Mouse (Mus musculus) myocyte (in vitro differentiated cells): ENCODE data around the gene Vtn. TPM values are rescaled to one million over a fixed set of nuclear protein-coding genes. Genes with fewer than 3 reads are reported as not detected.

Source experiments
- H3K27me3 ChIP-seq: one replicate; pipeline ENCODE4 v1.6.1; 2011; ENCODE audit not compliant: control insufficient read depth, insufficient read depth, insufficient read length
- H3K36me3 ChIP-seq: one replicate; pipeline ENCODE4 v1.6.1; 2011; ENCODE audit not compliant: control insufficient read depth, insufficient read depth
- H3K4me2 ChIP-seq: one replicate; pipeline ENCODE4 v1.6.1; 2011; ENCODE audit warnings: low read depth, control low read depth
- H3K4me3 ChIP-seq: one replicate; pipeline ENCODE4 v1.5.1; 2011; ENCODE audit warnings: mild to moderate bottlenecking, control low read depth, moderate library complexity
- H3K79me2 ChIP-seq: one replicate; pipeline ENCODE4 v1.6.1; 2011; ENCODE audit not compliant: control insufficient read depth, insufficient read depth
- H3ac ChIP-seq: one replicate; pipeline ENCODE4 v1.6.1; 2011; ENCODE audit not compliant: control insufficient read depth, insufficient read length
- CEBPB ChIP-seq: IDR thresholded peaks from 2 replicates; pipeline ENCODE4 v1.6.1; 2011; ENCODE audit warnings: mild to moderate bottlenecking, moderate library complexity; ENCODE audit not compliant: poor library complexity, insufficient read depth, severe bottlenecking
- E2F4 ChIP-seq: IDR thresholded peaks from one replicate; pipeline ENCODE4 v1.6.1; 2011; ENCODE audit warnings: mild to moderate bottlenecking, control low read depth, moderate library complexity; ENCODE audit not compliant: insufficient read depth
- MAX ChIP-seq: IDR thresholded peaks from one replicate; pipeline ENCODE4 v1.6.1; 2011; ENCODE audit warnings: low read depth, mild to moderate bottlenecking, control low read depth
- MYOD1 ChIP-seq, 3 experiments: IDR thresholded peaks; one replicate each; pipeline ENCODE4 v1.6.1; 2011; ENCODE audit warnings: control low read depth in 2 of 3, low read depth in 2 of 3, mild to moderate bottlenecking in 2 of 3, moderate library complexity in 1 of 3; ENCODE audit not compliant: insufficient read length in 2 of 3, control insufficient read depth in 1 of 3
- MYOG ChIP-seq, 3 experiments: IDR thresholded peaks; one replicate each; pipeline ENCODE4 v1.6.1; 2011; ENCODE audit warnings: control low read depth in 2 of 3, low read depth in 2 of 3, mild to moderate bottlenecking in 2 of 3; ENCODE audit not compliant: insufficient read length in 2 of 3, control insufficient read depth in 1 of 3, insufficient read depth in 1 of 3
- POLR2A ChIP-seq: IDR thresholded peaks from one replicate; pipeline ENCODE4 v1.6.1; 2011; ENCODE audit warnings: low read depth, mild to moderate bottlenecking, control low read depth, moderate library complexity; ENCODE audit not compliant: insufficient read length
- POLR2AphosphoS2 ChIP-seq: IDR thresholded peaks from one replicate; pipeline ENCODE4 v1.6.1; 2011; ENCODE audit warnings: low read depth, control low read depth; ENCODE audit not compliant: insufficient read length
- REST ChIP-seq: IDR thresholded peaks from one replicate; pipeline ENCODE4 v1.6.1; 2011; ENCODE audit warnings: mild to moderate bottlenecking, control low read depth, moderate library complexity; ENCODE audit not compliant: insufficient read depth, insufficient read length
- SRF ChIP-seq: IDR thresholded peaks from one replicate; pipeline ENCODE4 v1.6.1; 2011; ENCODE audit warnings: low read depth; ENCODE audit not compliant: control insufficient read depth, insufficient read length
- TCF12 ChIP-seq: IDR thresholded peaks from one replicate; pipeline ENCODE4 v1.6.1; 2011; ENCODE audit warnings: mild to moderate bottlenecking, control low read depth; ENCODE audit not compliant: poor library complexity, insufficient read depth, severe bottlenecking
- TCF3 ChIP-seq: IDR thresholded peaks from one replicate; pipeline ENCODE4 v1.6.1; 2011; ENCODE audit warnings: low read depth, control low read depth; ENCODE audit not compliant: insufficient read length
- USF1 ChIP-seq: IDR thresholded peaks from one replicate; pipeline ENCODE4 v1.6.1; 2011; ENCODE audit warnings: low read depth, mild to moderate bottlenecking, control low read depth, moderate library complexity
- polyA plus RNA-seq: library from polyadenylated mRNA; unstranded; fragments of >200 nt; fragmentation: generic; extraction: Trizol; gene quantifications from one replicate; pipeline ENCODE4 v1.2.1, GENCODE M21; 2012; ENCODE audit warnings: missing spikeins

Gene Vtn
- polyA plus RNA-seq, 1 experiment, result not detected

DNA sequence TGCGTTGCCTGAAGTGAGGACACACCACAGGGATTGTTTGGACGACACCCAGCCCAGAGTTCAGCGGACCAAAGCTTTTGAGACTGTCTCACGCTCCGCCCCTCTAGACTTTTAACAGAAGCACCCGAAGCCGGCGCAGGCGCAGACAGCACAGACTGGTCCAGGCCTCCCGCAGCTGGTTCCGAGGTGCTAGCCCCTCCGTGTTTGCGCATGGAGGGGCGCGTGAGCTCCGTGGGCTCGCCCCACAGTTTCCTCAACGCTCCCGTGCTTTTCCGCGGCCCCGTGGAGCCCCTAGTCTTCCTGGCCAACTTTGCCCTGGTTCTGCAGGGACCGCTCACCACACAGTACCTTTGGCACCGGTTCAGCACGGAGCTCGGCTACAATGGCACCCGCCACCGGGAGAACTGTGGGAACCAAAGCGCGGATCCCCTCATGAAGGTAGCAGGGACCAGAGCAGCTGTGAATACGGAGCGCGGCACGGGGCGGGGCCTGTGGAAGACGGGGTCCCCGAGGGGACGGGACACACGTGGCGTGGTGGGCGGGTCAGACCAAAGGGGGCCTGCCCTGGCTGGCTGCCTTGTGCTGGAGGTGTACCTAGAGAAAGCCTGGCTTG is 33.2 kb upstream of the Vtn start, which contains the start of gene Slc46a1:
Gene Slc46a1, plus strand, starts transcription at position 130 of the 613 bp plus-strand sequence.
- Histone ChIP-seq H3K27me3 (no peaks in the 10 kb centered on the region), H3K79me2 (no peaks in the 10 kb centered on the region), H3K4me3 (peak within 1 kb of the TSS; percentile 54), H3K4me2 (peak within 1 kb of the TSS; percentile 90), H3K36me3 (no peaks in the 10 kb centered on the region), H3ac (peak within 1 kb of the TSS; percentile 75)
- no peak for TF ChIP-seq MAX
- TF ChIP-seq MYOG (IDR thresholded peaks at IDR 0.05; ENCODE audit: control insufficient read depth in 1 of 3, insufficient read depth in 1 of 3, insufficient read length in 2 of 3, low read depth in 2 of 3), result peak in 1 of 3 experiments; percentile 5
- peak in 2 of 3 experiments; percentile 28 to 53 for TF ChIP-seq MYOD1 (IDR thresholded peaks at IDR 0.05; ENCODE audit: control insufficient read depth in 1 of 3, insufficient read length in 2 of 3, low read depth in 2 of 3)
- TF ChIP-seq SRF, result peak; percentile 33
- peak; percentile 66 for TF ChIP-seq POLR2A
- peak; percentile 12 for TF ChIP-seq POLR2AphosphoS2

DNA sequence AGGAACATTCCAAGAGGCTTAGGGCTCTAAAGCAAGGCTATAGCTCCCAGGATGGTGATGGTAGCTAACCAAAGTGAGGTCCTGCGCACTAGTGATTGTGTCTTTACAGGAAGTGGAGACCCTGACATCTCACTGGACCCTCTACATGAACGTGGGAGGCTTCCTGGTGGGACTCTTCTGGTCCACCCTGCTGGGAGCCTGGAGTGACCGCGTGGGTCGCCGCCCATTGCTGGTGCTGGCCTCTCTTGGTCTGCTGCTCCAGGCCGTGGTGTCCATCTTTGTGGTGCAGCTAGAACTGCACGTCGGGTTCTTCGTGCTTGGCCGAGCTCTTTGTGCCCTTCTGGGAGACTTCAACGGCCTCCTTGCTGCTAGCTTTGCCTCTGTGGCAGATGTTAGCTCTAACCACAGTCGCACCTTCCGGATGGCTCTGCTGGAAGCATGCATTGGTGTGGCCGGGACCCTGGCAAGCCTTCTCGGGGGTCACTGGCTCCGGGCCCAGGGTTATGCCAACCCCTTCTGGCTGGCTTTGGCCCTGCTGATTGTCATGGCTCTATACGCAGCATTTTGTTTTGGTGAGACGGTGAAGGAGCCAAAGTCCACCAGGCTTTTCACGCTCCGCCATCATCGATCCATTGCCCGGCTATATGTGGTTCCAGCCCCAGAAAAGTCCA is 32.5 kb upstream of the Vtn start:
- H3K4me2 ChIP-seq, result peak overlapping the region; percentile 90
- H3ac ChIP-seq, result peak overlapping the region; percentile 75
- H3K27me3 ChIP-seq, result no peaks in the 10 kb centered on the region
- H3K79me2 ChIP-seq, result no peaks in the 10 kb centered on the region
- TF ChIP-seq SRF, result no peak
- TF ChIP-seq POLR2A, result no peak
- TF ChIP-seq TCF3, result no peak
- TF ChIP-seq TCF12, result no peak
- TF ChIP-seq CEBPB, result no peak
- TF ChIP-seq MAX, result no peak
- no peak for TF ChIP-seq USF1
- TF ChIP-seq MYOD1 (IDR thresholded peaks at IDR 0.05; ENCODE audit: control insufficient read depth in 1 of 3, insufficient read length in 2 of 3, low read depth in 2 of 3), result no peak
- TF ChIP-seq E2F4, result no peak
- no peak for TF ChIP-seq MYOG (IDR thresholded peaks at IDR 0.05; ENCODE audit: control insufficient read depth in 1 of 3, insufficient read depth in 1 of 3, insufficient read length in 2 of 3, low read depth in 2 of 3)
- no peak for TF ChIP-seq REST
- no peak for TF ChIP-seq POLR2AphosphoS2
- no peaks in the 10 kb centered on the region for H3K36me3 ChIP-seq
- peak overlapping the region; percentile 54 for H3K4me3 ChIP-seq

DNA sequence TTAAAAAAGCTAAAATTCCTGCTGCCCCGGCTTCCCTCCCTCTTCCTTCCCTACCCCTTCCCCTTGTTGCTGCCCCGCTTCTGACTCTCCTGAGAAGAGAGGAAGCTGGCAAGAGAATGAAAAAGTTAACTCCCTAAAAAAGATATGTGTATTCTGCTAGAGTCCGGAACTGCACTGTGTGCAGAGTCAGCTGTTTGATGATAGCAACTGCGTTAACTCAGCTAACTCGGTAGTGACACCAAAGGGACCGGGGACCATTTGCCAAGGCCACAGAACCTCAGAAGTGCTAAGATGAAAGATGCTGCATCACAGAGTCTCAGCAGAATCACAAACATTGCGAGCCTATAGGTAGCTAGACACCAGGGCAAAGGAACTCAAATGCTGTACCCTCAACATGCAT is 31.4 kb upstream of the Vtn start:
- Histone ChIP-seq H3K27me3 (no peaks in the 10 kb centered on the region), H3K4me3 (no peak overlapping the region)

GRCm38 (mm10) chr11:78467932-78468331 is 31.0 kb upstream of the Vtn start:
- Histone ChIP-seq H3ac (no peak overlapping the region), H3K4me3 (no peak overlapping the region), H3K36me3 (no peaks in the 10 kb centered on the region), H3K79me2 (no peaks in the 10 kb centered on the region), H3K27me3 (no peaks in the 10 kb centered on the region), H3K4me2 (no peak overlapping the region)
- TF ChIP-seq POLR2AphosphoS2 (no peak), TCF12 (no peak), E2F4 (no peak), REST (no peak), MYOD1 (IDR thresholded peaks at IDR 0.05; ENCODE audit: control insufficient read depth in 1 of 3, insufficient read length in 2 of 3, low read depth in 2 of 3) (no peak), POLR2A (no peak), TCF3 (no peak), MYOG (IDR thresholded peaks at IDR 0.05; ENCODE audit: control insufficient read depth in 1 of 3, insufficient read depth in 1 of 3, insufficient read length in 2 of 3, low read depth in 2 of 3) (no peak), USF1 (no peak), CEBPB (no peak), SRF (no peak), MAX (no peak)

More for the DNA sequence above, 31.4 kb upstream of the Vtn start:
- H3K79me2 ChIP-seq, result no peaks in the 10 kb centered on the region
- H3K4me2 ChIP-seq, result no peak overlapping the region
- H3ac ChIP-seq, result no peak overlapping the region
- no peaks in the 10 kb centered on the region for H3K36me3 ChIP-seq
- TF ChIP-seq REST (no peak), MYOD1 (IDR thresholded peaks at IDR 0.05; ENCODE audit: control insufficient read depth in 1 of 3, insufficient read length in 2 of 3, low read depth in 2 of 3) (no peak), POLR2AphosphoS2 (no peak), USF1 (no peak), MYOG (IDR thresholded peaks at IDR 0.05; ENCODE audit: control insufficient read depth in 1 of 3, insufficient read depth in 1 of 3, insufficient read length in 2 of 3, low read depth in 2 of 3) (no peak), POLR2A (no peak), TCF3 (no peak), TCF12 (no peak), MAX (no peak), SRF (no peak)
